Mouse (Mus musculus): Measurements from ENCODE around the gene Pum2.

- TF ChIP-seq MAX (IDR thresholded peaks at IDR 0.05), result no peak
- TF ChIP-seq CTCF (IDR thresholded peaks at IDR 0.05; ENCODE audit: control insufficient read depth, insufficient read depth, insufficient read length), result no peak
- TF ChIP-seq USF1 (IDR thresholded peaks at IDR 0.05; ENCODE audit: low read depth), result no peak
- no peak for TF ChIP-seq CEBPB (IDR thresholded peaks at IDR 0.05; ENCODE audit: low read depth)
- no peak for TF ChIP-seq FOSL1 (IDR thresholded peaks at IDR 0.05; ENCODE audit: insufficient read depth, low read length, poor library complexity, severe bottlenecking)
Measured at GRCm38 (mm10) chr12:8759779-8760178, 85.8 kb downstream of the Pum2 start.
